Mouse (Mus musculus): ENCODE measurements around the gene 1110059E24Rik. TPM values are rescaled to one million over a fixed set of nuclear protein-coding genes. Genes with fewer than 3 reads are reported as not detected.
A peak's percentile ranks its signal among the peaks of the same experiment; 100 is the strongest.

The 1110059E24Rik gene
- polyA plus RNA-seq, 2 experiments, result 6.6 to 13.7 TPM

GRCm38 (mm10) chr19:21669650-21670049, 16.9 kb upstream of the 1110059E24Rik start:
- Histone ChIP-seq H3K27me3 (ENCODE audit: control insufficient read depth, insufficient read depth, low read length) (no peaks in the 10 kb centered on the region), H3K4me1 (replicated peaks; ENCODE audit: control insufficient read depth in 2 of 2, insufficient read depth in 2 of 2, low read length in 1 of 2) (0 out of 4 replicates have a peak, but pooled peaks cover 0 to 2% of the 10 kb centered on the region in 2 experiments), H3K9ac (replicated peaks) (no peak overlapping the region), H3K9me3 (ENCODE audit: control insufficient read depth, low read length) (no peaks in the 10 kb centered on the region), H3K4me2 (ENCODE audit: low read depth) (no peak overlapping the region), H3K27ac (no peak overlapping the region), H3K36me3 (replicated peaks; ENCODE audit: control insufficient read depth, insufficient read depth, low read depth) (no peaks in the 10 kb centered on the region), H3K4me3 (ENCODE audit: insufficient read depth in 1 of 2, low read depth in 2 of 2, low read length in 2 of 2) (no peak overlapping the region)
- ATAC-seq (ENCODE audit: insufficient read depth) (no peak), DNase-seq (ENCODE audit: low read depth in 3 of 3, low spot score in 3 of 3) (no peak)
- TF ChIP-seq CTCF (IDR thresholded peaks at IDR 0.05; ENCODE audit: low read depth), result no peak
- no peak for TF ChIP-seq EP300 (IDR thresholded peaks at IDR 0.05; ENCODE audit: low read depth)
- WGBS (ENCODE audit: insufficient replicate concordance), result 78% methylated on average over 4 of the region's 4 CpGs

DNA sequence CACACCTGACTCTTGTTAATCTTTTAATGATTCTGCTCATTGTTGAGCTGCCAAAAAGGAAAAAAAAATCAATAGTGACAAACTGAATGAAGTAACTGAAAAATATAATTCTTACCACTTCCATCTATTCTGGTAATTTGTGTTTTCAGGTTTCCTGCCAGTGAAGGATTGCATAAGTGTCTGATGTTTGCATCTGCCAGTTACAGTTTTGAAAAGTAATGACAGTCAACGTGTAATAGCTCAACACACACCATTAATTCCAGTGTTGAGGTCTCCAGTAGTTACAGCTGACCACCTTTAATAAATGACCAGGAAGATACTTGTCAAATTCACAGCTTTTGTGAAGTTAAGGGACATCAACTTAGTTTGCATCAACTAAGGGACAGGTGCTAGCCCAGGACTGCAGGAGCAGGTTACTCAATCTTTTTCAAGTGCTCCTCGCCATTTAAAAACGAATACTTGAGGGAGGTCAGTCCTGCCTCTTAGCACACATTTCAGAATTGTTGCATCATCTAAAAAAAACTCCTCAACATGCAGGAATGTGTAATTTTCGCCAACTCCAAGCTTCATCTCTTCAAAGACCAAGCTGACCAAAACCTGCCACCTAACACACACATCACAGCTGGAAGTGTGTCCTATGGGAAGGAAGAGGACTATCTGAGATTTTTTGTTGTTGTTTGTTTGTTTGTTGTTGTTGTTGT, 11.1 kb upstream of the 1110059E24Rik start:
- H3K4me1 ChIP-seq (replicated peaks; ENCODE audit: control insufficient read depth in 2 of 2, insufficient read depth in 2 of 2, low read length in 1 of 2), result 0 out of 4 replicates have a peak, but pooled peaks cover 0 to 2% of the 10 kb centered on the region in 2 experiments
- no peak overlapping the region for H3K27ac ChIP-seq
- H3K27me3 ChIP-seq (ENCODE audit: control insufficient read depth, insufficient read depth, low read length), result no peaks in the 10 kb centered on the region
- TF ChIP-seq EP300 (IDR thresholded peaks at IDR 0.05; ENCODE audit: low read depth) (no peak), CTCF (IDR thresholded peaks at IDR 0.05; ENCODE audit: low read depth) (no peak)
- no peak overlapping the region for H3K9ac ChIP-seq (replicated peaks)
- 51% methylated on average over 4 of the region's 4 CpGs for WGBS (ENCODE audit: insufficient replicate concordance)
- no peak overlapping the region for H3K4me3 ChIP-seq (ENCODE audit: insufficient read depth in 1 of 2, low read depth in 2 of 2, low read length in 2 of 2)
- ATAC-seq (ENCODE audit: insufficient read depth), result no peak
- H3K4me2 ChIP-seq (ENCODE audit: low read depth), result no peak overlapping the region
- no peaks in the 10 kb centered on the region for H3K36me3 ChIP-seq (replicated peaks; ENCODE audit: control insufficient read depth, insufficient read depth, low read depth)
- no peaks in the 10 kb centered on the region for H3K9me3 ChIP-seq (ENCODE audit: control insufficient read depth, low read length)
- DNase-seq (ENCODE audit: low read depth in 3 of 3, low spot score in 3 of 3), result no peak

GRCm38 (mm10) chr19:21660734-21661133, 8.0 kb upstream of the 1110059E24Rik start:
- ATAC-seq (ENCODE audit: insufficient read depth), result no peak
- TF ChIP-seq CTCF (IDR thresholded peaks at IDR 0.05; ENCODE audit: low read depth) (no peak), EP300 (IDR thresholded peaks at IDR 0.05; ENCODE audit: low read depth) (no peak)
- no peak overlapping the region for H3K27ac ChIP-seq
- no peaks in the 10 kb centered on the region for H3K36me3 ChIP-seq (replicated peaks; ENCODE audit: control insufficient read depth, insufficient read depth, low read depth)
- no peak overlapping the region for H3K4me2 ChIP-seq (ENCODE audit: low read depth)
- H3K4me1 ChIP-seq (replicated peaks; ENCODE audit: control insufficient read depth in 2 of 2, insufficient read depth in 2 of 2, low read length in 1 of 2), result 0 out of 4 replicates have a peak, but pooled peaks cover 0 to 2% of the 10 kb centered on the region in 2 experiments
- H3K27me3 ChIP-seq (ENCODE audit: control insufficient read depth, insufficient read depth, low read length), result no peaks in the 10 kb centered on the region
- H3K4me3 ChIP-seq (ENCODE audit: insufficient read depth in 1 of 2, low read depth in 2 of 2, low read length in 2 of 2), result no peak overlapping the region
- 62% methylated on average over 1 of the region's 1 CpGs for WGBS (ENCODE audit: insufficient replicate concordance)
- no peaks in the 10 kb centered on the region for H3K9me3 ChIP-seq (ENCODE audit: control insufficient read depth, low read length)
- no peak overlapping the region for H3K9ac ChIP-seq (replicated peaks)
- no peak for DNase-seq (ENCODE audit: low read depth in 3 of 3, low spot score in 3 of 3)

DNA sequence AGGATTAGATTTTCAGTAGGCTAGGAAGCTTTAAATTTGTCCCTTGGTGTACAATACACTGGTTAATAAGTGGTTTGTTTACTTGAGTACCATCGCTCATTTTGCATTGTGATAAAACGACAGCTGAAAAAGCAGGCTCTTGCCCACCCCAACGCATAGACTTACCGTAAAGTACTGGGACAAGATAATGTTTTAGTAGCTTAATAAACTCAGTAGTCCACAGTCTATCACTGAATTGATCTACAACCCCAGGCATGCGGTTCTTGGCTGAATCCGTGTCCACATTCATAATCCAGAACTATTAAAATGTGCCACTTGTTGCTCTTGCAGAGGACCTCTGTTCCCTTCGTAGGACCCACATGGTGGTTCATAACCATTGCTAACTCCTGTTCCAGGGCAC, 2.0 kb upstream of the 1110059E24Rik start:
- H3K4me3 ChIP-seq (ENCODE audit: insufficient read depth in 1 of 2, low read depth in 2 of 2, low read length in 2 of 2), result peak overlapping the region in 1 of 2 experiments; percentile 82; a peak in 2 of 4 replicates
- H3K27ac ChIP-seq, result no peak overlapping the region
- no peaks in the 10 kb centered on the region for H3K9me3 ChIP-seq (ENCODE audit: control insufficient read depth, low read length)
- TF ChIP-seq CTCF (IDR thresholded peaks at IDR 0.05; ENCODE audit: low read depth) (no peak), EP300 (IDR thresholded peaks at IDR 0.05; ENCODE audit: low read depth) (no peak)
- peaks cover 4 to 10% of the 10 kb centered on the region in 2 experiments for H3K4me1 ChIP-seq (replicated peaks; ENCODE audit: control insufficient read depth in 2 of 2, insufficient read depth in 2 of 2, low read length in 1 of 2)
- H3K9ac ChIP-seq (replicated peaks), result no peak overlapping the region
- ATAC-seq (ENCODE audit: insufficient read depth) (no peak), DNase-seq (ENCODE audit: low read depth in 3 of 3, low spot score in 3 of 3) (no peak)
- peak overlapping the region; percentile 90 for H3K4me2 ChIP-seq (ENCODE audit: low read depth)
- WGBS (ENCODE audit: insufficient replicate concordance), result 51% methylated on average over 7 of the region's 7 CpGs
- H3K36me3 ChIP-seq (replicated peaks; ENCODE audit: control insufficient read depth, insufficient read depth, low read depth), result no peaks in the 10 kb centered on the region
- no peaks in the 10 kb centered on the region for H3K27me3 ChIP-seq (ENCODE audit: control insufficient read depth, insufficient read depth, low read length)

DNA sequence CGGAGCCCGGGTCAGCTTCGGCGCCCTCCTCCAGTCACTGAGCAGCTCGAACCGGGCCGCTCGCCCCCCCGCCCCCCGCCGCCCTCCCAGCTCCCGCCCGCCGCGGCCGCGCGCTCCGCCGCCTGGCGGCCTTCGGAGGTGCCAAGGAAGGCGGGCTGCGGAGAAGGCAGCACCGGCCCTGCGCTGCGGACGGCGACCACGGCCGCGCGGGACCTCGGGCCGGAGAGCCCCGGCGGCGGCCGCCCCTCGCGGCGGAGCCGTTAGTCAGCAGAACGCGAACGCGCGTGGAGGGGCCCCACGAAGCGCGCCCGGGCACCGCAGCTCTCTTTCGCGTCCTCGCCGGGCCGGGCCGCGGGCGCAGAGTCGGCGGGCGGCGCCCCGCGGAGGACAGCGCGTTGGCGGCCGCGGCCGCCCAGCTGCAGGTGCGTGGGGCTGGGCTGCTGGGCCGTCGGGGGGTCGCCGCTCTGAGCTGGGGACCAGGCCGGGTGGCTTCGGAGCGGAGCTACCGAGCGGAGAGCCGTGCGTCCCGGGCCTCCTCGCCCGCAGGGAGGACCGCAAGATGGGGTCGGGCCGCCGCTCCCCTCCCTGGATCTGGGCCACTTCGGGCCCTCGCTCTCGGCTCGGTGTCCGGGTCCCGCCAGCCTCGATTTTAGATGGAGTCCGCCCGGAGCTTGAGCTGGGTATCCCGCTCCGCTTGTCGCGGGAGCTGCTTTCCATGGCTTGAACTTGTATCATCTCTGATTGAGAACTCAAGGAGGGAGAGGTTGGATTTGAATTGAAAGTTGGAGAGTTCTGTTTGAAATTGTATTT, 601 bp upstream of the 1110059E24Rik start, which contains the start of gene Abhd17b:
Abhd17b (plus strand) TSS at position 14 of the 810 bp plus-strand sequence.
- DNase-seq (ENCODE audit: low read depth in 3 of 3, low spot score in 3 of 3) (peak in 1 of 3 experiments; percentile 13), ATAC-seq (ENCODE audit: insufficient read depth) (peak; percentile 60)
- peak within 1 kb of the TSS; percentile 90 for H3K4me2 ChIP-seq (ENCODE audit: low read depth)
- H3K27me3 ChIP-seq (ENCODE audit: control insufficient read depth, insufficient read depth, low read length), result no peaks in the 10 kb centered on the region
- peak within 1 kb of the TSS; percentile 58 for H3K27ac ChIP-seq
- no peaks in the 10 kb centered on the region for H3K9me3 ChIP-seq (ENCODE audit: control insufficient read depth, low read length)
- peak within 1 kb of the TSS; percentile 75 for H3K9ac ChIP-seq (replicated peaks)
- H3K4me1 ChIP-seq (replicated peaks; ENCODE audit: control insufficient read depth in 2 of 2, insufficient read depth in 2 of 2, low read length in 1 of 2), result peaks cover 4 to 10% of the 10 kb centered on the region in 2 experiments
- TF ChIP-seq CTCF (IDR thresholded peaks at IDR 0.05; ENCODE audit: low read depth) (no peak; the same call in 1 of the 2 replicates), EP300 (IDR thresholded peaks at IDR 0.05; ENCODE audit: low read depth) (no peak)
- peak within 1 kb of the TSS; percentile 82 to 92 for H3K4me3 ChIP-seq (ENCODE audit: insufficient read depth in 1 of 2, low read depth in 2 of 2, low read length in 2 of 2)
- H3K36me3 ChIP-seq (replicated peaks; ENCODE audit: control insufficient read depth, insufficient read depth, low read depth), result no peaks in the 10 kb centered on the region
- under 1% methylated on average over 93 of the region's 105 CpGs for WGBS (ENCODE audit: insufficient replicate concordance)

Measured in liver, embryonic 14.5 days (tissue).